Mouse (Mus musculus) heart, adult 2 months (tissue): ENCODE data around the gene Narfl.

Experiments used
- CTCF ChIP-seq: fragments of 200-600 bp; IDR thresholded peaks from 2 replicates; pipeline ENCODE4 v1.8.1; 2022; ENCODE audit warnings: antibody characterized with exemption, mild to moderate bottlenecking, moderate library complexity
- EP300 ChIP-seq: fragments of 200-500 bp; IDR thresholded peaks from 2 replicates; pipeline ENCODE4 v1.6.1; 2011; ENCODE audit warnings: low read depth, low read length, control low read depth; ENCODE audit not compliant: insufficient read depth
- POLR2A ChIP-seq: fragments of 200-500 bp; IDR thresholded peaks from 2 replicates; pipeline ENCODE4 v1.6.1; 2011; ENCODE audit warnings: mild to moderate bottlenecking, low read depth, low read length, control low read depth; ENCODE audit not compliant: insufficient read depth

- peak; percentile 64 for TF ChIP-seq CTCF
- no peak for TF ChIP-seq POLR2A
- TF ChIP-seq EP300, result 0 out of 2 replicates have a peak, but pooled peaks have one; percentile 28
Measured at GRCm38 (mm10) chr17:25813471-25813870, 39.9 kb downstream of the Narfl start.
